Mouse (Mus musculus) heart, embryonic 14.5 days (tissue): ENCODE measurements at regions not wholly inside any gene's neighbourhood (a gene's known extent, or its start where the extent isn't known, plus 50 kb on each side); places are given as distances from the start of the nearest gene placed in this dataset.
A peak's percentile ranks its signal among the peaks of the same experiment; 100 is the strongest.

ENCODE experiments used
- ATAC-seq: fragments of 200-750 bp; cut with Nextera tagmentation; 2 replicates; pipeline ENCODE4 v1.8.0; 2017; ENCODE audit warnings: low read depth, moderate TSS enrichment; ENCODE audit not compliant: insufficient number of reproducible peaks, insufficient read depth, low FRiP score
- H3K27ac ChIP-seq, 2 experiments: fragments of 200-500 bp in 1 of 2; fragments of 300-500 bp in 1 of 2; sonication (generic) in 1 of 2; replicated peaks in 1 of 2; 2 replicates each; pipeline ENCODE4 v1.5.1; 2012 to 2014; ENCODE audit warnings: low read depth in 2 of 2, low read length in 2 of 2, control low read depth in 1 of 2, mild to moderate bottlenecking in 1 of 2, mixed read lengths in 1 of 2; ENCODE audit not compliant: control insufficient read depth in 1 of 2, insufficient read depth in 1 of 2
- H3K27me3 ChIP-seq: fragments of 300-500 bp; sonication (generic); 2 replicates; pipeline ENCODE4 v1.6.1; 2014; ENCODE audit warnings: mild to moderate bottlenecking, low read length, control low read depth; ENCODE audit not compliant: control insufficient read depth, insufficient read depth
- H3K36me3 ChIP-seq: fragments of 300-500 bp; sonication (generic); 2 replicates; pipeline ENCODE4 v1.6.1; 2014; ENCODE audit warnings: mild to moderate bottlenecking, control low read depth, low read length, mixed read lengths; ENCODE audit not compliant: control insufficient read depth, insufficient read depth
- H3K4me1 ChIP-seq, 2 experiments: fragments of 200-500 bp in 1 of 2; fragments of 300-500 bp in 1 of 2; sonication (generic) in 1 of 2; 2 replicates each; pipeline ENCODE4 v1.6.1; 2012 to 2014; ENCODE audit warnings: low read length in 2 of 2, control low read depth in 1 of 2, mixed read lengths in 1 of 2; ENCODE audit not compliant: control insufficient read depth in 2 of 2, insufficient read depth in 2 of 2
- H3K4me2 ChIP-seq: fragments of 300-500 bp; sonication (generic); 2 replicates; pipeline ENCODE4 v1.6.1; 2014; ENCODE audit warnings: mild to moderate bottlenecking, low read length
- H3K4me3 ChIP-seq, 2 experiments: fragments of 200-500 bp in 1 of 2; fragments of 300-500 bp in 1 of 2; sonication (generic) in 1 of 2; 2 replicates each; pipeline ENCODE4 v1.5.1; 2012 to 2014; ENCODE audit warnings: low read length in 2 of 2, mild to moderate bottlenecking in 2 of 2, control low read depth in 1 of 2, low read depth in 1 of 2, moderate library complexity in 1 of 2; ENCODE audit not compliant: control insufficient read depth in 1 of 2, insufficient read depth in 1 of 2
- H3K9ac ChIP-seq: fragments of 300-500 bp; sonication (generic); 2 replicates; pipeline ENCODE4 v1.6.1; 2014; ENCODE audit warnings: mild to moderate bottlenecking, low read length
- H3K9me3 ChIP-seq: fragments of 300-500 bp; sonication (generic); 2 replicates; pipeline ENCODE4 v1.6.1; 2016; ENCODE audit warnings: low read length, control low read depth; ENCODE audit not compliant: control insufficient read depth
- WGBS: fragments of 180-500 bp; shearing (Covaris S2); extraction: QIAGEN DNeasy Blood & Tissue Kit; methylation state at CpG from one replicate; pipeline ENCODE4 v1.1.7; 2014; 5-methylcytosine and 5-hydroxymethylcytosine counted together

- no peaks in the 10 kb centered on the region for H3K9me3 ChIP-seq
- ATAC-seq, result no peak
- no peaks in the 10 kb centered on the region for H3K36me3 ChIP-seq
- H3K4me2 ChIP-seq, result no peak overlapping the region
- no peak overlapping the region for H3K4me3 ChIP-seq
- peaks cover 6 to 21% of the 10 kb centered on the region in 2 experiments for H3K4me1 ChIP-seq
- no peak overlapping the region for H3K27ac ChIP-seq
- WGBS, result 65% methylated on average over 4 of the region's 4 CpGs
- H3K27me3 ChIP-seq, result no peaks in the 10 kb centered on the region
- no peak overlapping the region for H3K9ac ChIP-seq
These were observed 61.6 kb downstream of the Skor1 start for GRCm38 (mm10) chr9:63087195-63087594.

GRCm38 (mm10) chr9:63086671-63087070, 62.1 kb downstream of the Skor1 start:
- Histone ChIP-seq H3K27me3 (no peaks in the 10 kb centered on the region), H3K27ac (no peak overlapping the region), H3K4me1 (peaks cover 6 to 18% of the 10 kb centered on the region in 2 experiments), H3K9ac (no peak overlapping the region), H3K9me3 (no peaks in the 10 kb centered on the region), H3K4me3 (no peak overlapping the region), H3K4me2 (no peak overlapping the region), H3K36me3 (no peaks in the 10 kb centered on the region)
- 73% methylated on average over 1 of the region's 1 CpGs for WGBS
- no peak for ATAC-seq

GRCm38 (mm10) chr9:63082830-63083229, 65.9 kb downstream of the Skor1 start:
- Histone ChIP-seq H3K27ac (no peak overlapping the region), H3K4me1 (no peaks in the 10 kb centered on the region), H3K9me3 (no peaks in the 10 kb centered on the region), H3K27me3 (no peaks in the 10 kb centered on the region), H3K4me3 (no peak overlapping the region), H3K4me2 (no peak overlapping the region), H3K9ac (no peak overlapping the region), H3K36me3 (no peaks in the 10 kb centered on the region)
- no peak for ATAC-seq
- WGBS, result 93% methylated on average over 7 of the region's 7 CpGs

- WGBS, result 92% methylated on average over 3 of the region's 3 CpGs
These were observed 66.5 kb downstream of the Skor1 start for GRCm38 (mm10) chr9:63082311-63082710.

DNA sequence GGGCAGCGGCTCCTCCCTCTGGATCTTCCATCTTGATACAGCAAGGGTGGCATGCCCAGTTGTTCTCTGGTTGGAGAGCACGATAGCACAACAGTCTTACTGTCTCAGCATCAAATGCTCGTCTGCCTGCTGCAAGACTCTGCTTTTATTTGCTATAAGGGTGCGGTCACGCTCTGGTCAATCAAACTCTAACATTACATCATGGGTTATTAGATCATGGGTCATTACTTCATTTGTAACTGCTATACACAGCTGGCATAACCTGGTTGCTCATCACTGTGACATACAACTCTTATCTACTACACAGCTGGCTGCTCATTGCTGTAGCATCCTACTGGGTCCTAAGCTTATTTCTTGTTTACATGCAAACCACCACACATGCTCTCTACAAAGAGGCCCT, 68.4 kb downstream of the Skor1 start:
- Histone ChIP-seq H3K27me3 (no peaks in the 10 kb centered on the region), H3K27ac (no peak overlapping the region), H3K9me3 (0 out of 2 replicates have a peak, but pooled peaks cover 3% of the 10 kb centered on the region), H3K4me2 (no peak overlapping the region), H3K36me3 (no peaks in the 10 kb centered on the region), H3K9ac (no peak overlapping the region), H3K4me3 (no peak overlapping the region), H3K4me1 (peaks cover 3 to 6% of the 10 kb centered on the region in 2 experiments)
- 89% methylated on average over 5 of the region's 5 CpGs for WGBS
- no peak for ATAC-seq

More at GRCm38 (mm10) chr9:63082311-63082710, 66.5 kb downstream of the Skor1 start:
- H3K9me3 ChIP-seq, result no peaks in the 10 kb centered on the region
- no peaks in the 10 kb centered on the region for H3K36me3 ChIP-seq
- no peak for ATAC-seq
- H3K4me1 ChIP-seq, result no peaks in the 10 kb centered on the region
- no peak overlapping the region for H3K9ac ChIP-seq
- H3K27ac ChIP-seq, result no peak overlapping the region
- no peak overlapping the region for H3K4me3 ChIP-seq
- no peaks in the 10 kb centered on the region for H3K27me3 ChIP-seq
- no peak overlapping the region for H3K4me2 ChIP-seq

GRCm38 (mm10) chr9:63075252-63075651, 73.5 kb downstream of the Skor1 start:
- ATAC-seq, result peak; percentile 72
- 2% methylated on average over 5 of the region's 5 CpGs for whole genome bisulfite sequencing
- Histone ChIP-seq H3K4me3 (no peak overlapping the region), H3K27ac (peak overlapping the region; percentile 57 to 64), H3K4me1 (peaks cover 23 to 30% of the 10 kb centered on the region in 2 experiments), H3K9me3 (0 out of 2 replicates have a peak, but pooled peaks cover 3% of the 10 kb centered on the region), H3K27me3 (no peaks in the 10 kb centered on the region), H3K4me2 (no peak overlapping the region), H3K9ac (no peak overlapping the region; the same call in 1 of the 2 replicates), H3K36me3 (no peaks in the 10 kb centered on the region)

- 33% methylated on average over 7 of the region's 7 CpGs for WGBS
- H3K27ac ChIP-seq, result peak overlapping the region in 1 of 2 experiments; percentile 64; a peak in 1 of 4 replicates
- H3K9ac ChIP-seq, result no peak overlapping the region
- H3K4me3 ChIP-seq, result no peak overlapping the region
- no peak overlapping the region for H3K4me2 ChIP-seq
- H3K4me1 ChIP-seq, result peaks cover 23 to 32% of the 10 kb centered on the region in 2 experiments
- no peak for ATAC-seq
- 0 out of 2 replicates have a peak, but pooled peaks cover 3% of the 10 kb centered on the region for H3K9me3 ChIP-seq
- H3K36me3 ChIP-seq, result no peaks in the 10 kb centered on the region
- no peaks in the 10 kb centered on the region for H3K27me3 ChIP-seq
These were observed 74.0 kb downstream of the Skor1 start for GRCm38 (mm10) chr9:63074803-63075202.
